Mouse (Mus musculus) neural tube, embryonic 10.5 days (tissue): ENCODE measurements around the gene Rgs10.

Experiments used
- DNase-seq: peaks from one replicate; pipeline ENCODE4 v3.0.0-alpha.2; 2017; ENCODE audit warnings: low spot score; ENCODE audit errors: extremely low spot score

Rgs10 gene

DNA sequence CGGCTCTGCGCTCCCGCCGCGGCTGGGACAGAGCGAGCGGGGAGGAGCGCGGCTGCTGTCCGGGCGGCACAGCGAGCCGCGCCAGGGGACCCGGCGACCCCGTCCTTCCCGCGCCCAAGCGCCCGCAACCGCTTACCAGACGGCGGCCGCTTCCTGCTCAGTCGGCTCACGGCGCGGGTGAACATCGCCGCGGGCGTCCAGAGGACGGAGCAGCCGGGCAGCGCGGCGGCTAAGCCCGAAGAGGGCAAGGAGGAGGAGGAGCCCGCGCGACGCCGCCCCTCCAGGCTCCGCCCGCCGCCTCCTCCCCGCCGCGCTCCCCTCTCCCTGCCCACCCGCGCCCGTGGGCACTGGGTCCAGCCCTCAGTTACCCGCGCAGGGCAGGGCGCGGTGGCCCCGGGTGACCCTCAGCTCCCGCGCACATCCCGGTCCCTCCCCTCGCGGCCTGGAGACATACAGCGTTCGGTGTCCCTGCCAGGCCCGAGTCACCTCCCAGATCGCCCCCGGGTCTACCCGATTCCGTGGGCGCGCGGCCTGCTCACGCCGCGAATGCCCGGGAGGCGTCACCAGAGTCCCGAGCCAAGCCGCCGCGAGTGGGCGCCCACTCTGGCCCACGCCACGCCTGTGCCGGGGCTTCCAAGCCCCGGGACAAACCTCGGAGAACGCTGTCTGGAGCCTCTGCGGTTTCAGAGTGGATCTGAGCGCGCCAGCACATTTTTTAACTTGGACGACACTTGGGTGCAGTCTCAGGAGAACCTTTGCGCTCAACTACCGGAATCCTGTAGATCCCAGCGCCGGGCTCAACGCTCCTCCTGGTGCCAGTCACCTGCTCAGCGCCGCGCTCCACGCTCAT lies at the start of gene Rgs10:
Rgs10 (minus strand) TSS at position 829 of the 850 bp plus-strand sequence.
- DNase-seq, result peak; percentile 80

DNA sequence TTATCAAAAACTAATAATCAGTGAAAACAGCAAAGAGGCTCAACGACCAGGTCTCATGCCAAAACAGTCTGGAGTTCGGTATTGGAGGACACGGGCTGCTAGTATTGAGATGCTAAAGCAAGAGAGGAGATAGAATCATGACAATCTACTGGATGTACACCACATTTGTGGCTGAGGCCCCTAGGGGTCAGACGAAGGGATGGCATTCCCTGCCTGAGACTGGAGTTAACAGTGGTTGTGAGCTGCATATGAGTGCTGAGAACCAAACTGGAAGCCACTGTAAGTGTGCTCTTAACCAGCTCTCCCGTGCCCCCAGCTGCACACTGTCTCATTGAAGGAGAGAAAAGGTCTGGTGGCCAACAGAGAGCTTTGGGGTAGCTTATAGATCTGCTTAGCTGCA lies 43.8 kb upstream of the Rgs10 start:
- DNase-seq, result peak; percentile 20

DNA sequence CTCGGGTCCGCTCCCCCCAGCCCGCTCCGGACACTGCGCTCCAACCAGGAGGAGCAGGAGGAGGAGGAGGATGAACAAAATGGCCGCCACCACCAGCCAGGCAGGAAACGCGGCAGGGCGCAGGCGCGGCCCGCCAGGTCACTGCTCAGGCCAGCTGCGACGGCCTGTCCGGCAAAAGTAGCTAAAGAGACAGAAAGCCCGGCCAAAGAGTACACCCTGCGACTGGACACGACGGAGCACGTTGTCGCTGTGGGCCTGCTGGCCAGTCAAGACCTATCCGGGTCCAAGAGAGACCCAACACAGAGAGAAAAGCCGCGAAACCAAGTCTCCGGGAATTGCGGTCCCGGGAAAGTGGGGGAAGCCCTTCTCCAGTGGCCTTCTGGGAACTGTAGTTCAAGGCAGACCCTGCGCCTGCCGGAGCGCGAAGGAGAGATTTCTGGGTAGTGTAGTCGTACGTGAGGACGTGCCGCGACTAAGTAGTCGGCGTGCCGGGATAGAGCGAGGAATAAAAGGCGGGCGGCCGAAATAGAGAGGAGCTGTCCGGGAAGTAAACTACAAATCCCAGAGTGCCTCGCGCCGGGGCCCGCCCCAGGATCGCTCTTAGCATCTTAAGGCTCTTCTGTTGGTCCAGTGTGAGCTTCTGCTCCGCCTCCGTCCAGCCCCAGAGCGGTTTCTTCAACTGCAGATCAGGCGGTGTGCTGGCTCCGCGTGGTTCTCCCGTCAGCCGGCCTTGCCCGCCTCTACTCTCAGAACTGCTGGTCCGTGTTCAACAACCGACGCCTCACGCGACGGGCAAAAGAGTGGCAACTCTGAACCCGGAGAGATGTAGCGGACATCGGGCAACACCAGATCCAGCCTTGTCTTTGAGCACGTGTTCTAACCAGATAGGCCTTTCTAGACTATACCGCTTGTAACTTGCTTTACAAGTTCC lies 43.0 kb upstream of the Rgs10 start, which contains the start of gene Tial1:
Tial1 (minus strand) TSS at position 433 of the 931 bp plus-strand sequence.
- peak; percentile 95 for DNase-seq

GRCm38 (mm10) chr7:128460865-128461228 lies 42.3 kb upstream of the Rgs10 start:
- no peak for DNase-seq

DNA sequence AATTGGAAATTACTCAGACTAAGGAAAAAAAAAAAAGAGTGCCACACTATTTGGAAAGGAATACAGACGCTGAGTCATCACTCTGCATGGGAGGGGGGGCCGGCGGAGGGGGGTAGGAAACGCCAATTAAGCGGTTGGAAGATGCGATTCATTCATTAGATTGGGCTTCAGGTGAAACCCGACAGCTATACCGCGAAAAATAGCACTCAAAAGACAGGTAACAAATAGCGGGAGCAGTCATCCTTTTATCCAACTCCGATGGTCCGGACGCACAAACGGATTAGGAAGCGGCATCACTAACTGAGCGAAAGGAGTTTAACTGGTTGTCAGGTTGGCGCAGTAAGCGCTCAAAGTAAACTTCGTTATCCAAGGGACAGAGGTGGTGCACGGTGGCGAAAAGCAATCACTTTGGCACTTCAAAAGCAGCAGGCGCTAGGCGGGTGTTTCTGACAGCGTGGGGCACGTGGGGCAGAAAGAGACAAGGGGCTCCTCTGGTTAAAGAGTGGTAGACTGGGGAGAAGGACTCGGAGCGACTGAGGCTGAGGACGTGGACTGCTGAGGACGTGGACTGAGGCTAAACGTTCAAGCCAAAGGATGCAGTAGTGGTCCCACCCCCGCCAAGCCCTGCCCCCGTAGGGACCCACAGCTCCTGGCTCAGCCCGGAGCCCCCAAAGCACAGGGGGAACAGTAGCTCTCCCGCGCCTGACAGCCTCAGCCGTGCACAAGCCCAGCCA lies 41.7 kb upstream of the Rgs10 start:
- DNase-seq, result peak; percentile 56

GRCm38 (mm10) chr7:128459791-128460130 lies 41.2 kb upstream of the Rgs10 start:
- DNase-seq, result peak; percentile 30

DNA sequence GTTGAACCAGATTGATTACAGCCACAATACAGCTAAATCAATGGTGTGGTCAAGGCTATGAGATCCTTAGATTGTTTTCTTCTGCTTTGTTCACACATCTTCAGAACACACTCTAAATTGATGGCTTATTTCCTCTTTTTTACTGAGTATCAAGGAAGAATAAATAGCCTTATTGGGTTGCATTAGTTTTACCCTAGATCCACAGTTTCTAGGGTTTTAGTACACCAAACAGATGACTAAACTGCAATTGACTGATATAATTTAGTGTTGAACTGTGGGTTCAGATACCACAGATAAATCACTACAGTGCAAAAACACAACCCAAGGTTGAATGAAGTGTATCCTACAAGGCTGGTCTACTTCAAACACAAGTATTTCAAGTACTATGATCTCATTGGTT lies 39.5 kb upstream of the Rgs10 start:
- no peak for DNase-seq

DNA sequence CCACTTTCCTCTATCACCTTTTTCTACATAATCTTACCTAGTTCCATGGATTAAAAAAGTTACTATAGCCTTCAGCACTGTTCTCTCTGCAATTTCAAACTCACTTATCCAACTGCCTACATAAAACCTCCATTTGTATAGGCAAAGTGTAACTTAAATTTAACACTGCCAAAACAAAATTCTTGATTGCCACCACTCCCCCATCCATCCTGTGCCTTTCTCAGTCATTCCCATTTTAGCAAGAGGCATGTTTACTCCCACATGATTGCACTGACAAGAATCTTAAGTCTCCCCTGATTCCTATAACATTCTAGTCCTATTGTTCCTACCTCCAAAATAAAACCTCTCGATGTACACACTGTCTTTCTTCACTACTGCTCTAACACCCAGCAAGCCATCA lies 34.2 kb upstream of the Rgs10 start:
- DNase-seq, result no peak

DNA sequence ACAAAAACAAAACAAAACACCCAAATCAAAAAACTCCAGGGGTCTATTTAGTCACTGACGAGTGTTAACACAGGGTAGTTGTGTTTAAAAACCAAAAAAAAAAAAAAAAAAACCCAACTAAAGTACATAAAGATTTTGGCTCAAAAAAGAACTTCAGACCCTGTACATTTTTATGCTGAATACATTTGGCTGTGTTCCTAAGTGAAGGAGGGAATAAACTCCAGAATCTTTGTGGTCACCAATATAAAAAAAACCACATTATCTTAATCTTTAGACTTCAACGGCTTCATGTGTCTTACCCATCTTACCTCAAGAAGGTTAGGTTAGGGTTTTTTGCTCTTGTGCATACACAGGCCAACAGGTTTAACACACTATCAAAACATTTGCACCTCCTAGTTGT lies 22.0 kb upstream of the Rgs10 start:
- DNase-seq, result no peak

GRCm38 (mm10) chr7:128439251-128439650 lies 20.7 kb upstream of the Rgs10 start:
- no peak for DNase-seq

DNA sequence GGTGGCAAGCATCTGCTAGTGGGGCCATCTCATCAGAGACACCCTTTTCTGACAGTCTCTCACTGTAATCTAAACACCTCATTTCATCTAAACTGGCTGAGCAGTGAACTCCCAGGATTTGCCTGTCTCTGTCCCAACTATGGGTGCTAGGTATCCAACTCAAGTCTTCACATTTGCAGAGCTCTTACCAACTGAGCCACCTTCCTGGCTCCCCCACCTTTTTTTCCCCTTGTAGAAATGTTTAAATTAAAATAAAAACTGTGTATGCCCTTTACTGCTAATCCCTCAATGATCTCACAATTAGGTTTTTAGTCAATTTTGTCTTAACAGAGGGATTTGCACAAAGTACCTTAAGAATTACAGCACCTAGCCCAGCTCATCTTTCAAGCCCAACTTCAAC lies 19.6 kb upstream of the Rgs10 start:
- no peak for DNase-seq

DNA sequence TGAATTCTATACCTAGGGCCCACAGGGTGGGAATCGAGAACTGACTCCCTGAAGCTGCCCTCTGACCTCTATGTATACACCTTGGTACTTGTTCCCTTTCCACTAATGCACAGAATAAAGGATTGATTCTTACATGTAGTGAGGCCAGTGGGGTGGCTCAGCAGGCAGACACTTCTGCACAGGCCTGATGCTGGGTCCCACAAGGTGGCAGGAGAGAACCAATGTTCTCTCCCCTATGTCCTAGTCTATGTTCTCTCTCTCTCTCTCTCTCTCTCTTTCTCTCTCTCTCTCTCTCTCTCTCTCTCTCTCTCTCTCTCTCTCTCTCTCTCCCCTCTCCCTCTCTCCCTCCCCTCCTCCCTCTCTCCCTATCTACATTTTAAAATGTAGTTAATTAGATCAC lies 14.7 kb upstream of the Rgs10 start:
- no peak for DNase-seq

GRCm38 (mm10) chr7:128432574-128432973 lies 14.0 kb upstream of the Rgs10 start:
- DNase-seq, result no peak

GRCm38 (mm10) chr7:128422491-128422890 lies 3.9 kb upstream of the Rgs10 start:
- no peak for DNase-seq

- no peak for DNase-seq
Observed at GRCm38 (mm10) chr7:128421701-128422100, 3.1 kb upstream of the Rgs10 start.

DNA sequence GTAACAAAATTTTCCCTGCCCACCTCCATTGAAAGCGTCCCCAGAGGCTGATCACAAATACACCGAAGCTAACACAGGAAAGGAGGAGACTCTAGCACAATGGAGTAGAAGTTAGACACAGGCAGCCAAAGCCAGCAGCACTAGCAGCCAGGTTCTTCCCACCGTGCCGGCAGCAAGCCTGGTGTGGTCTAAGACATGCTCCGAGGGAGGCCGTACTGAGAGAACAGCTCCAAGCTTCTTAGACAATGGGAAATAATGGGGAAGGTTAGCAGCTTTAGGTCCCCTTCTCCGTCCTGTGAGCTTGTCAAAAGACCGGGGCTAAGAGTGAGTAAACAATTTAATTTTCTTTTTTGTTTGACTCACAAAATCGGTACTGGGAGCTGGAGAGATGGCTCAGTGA lies 1.1 kb upstream of the Rgs10 start:
- DNase-seq, result no peak

GRCm38 (mm10) chr7:128417226-128417929 lies 1.2 kb downstream of the Rgs10 start:
- no peak for DNase-seq

GRCm38 (mm10) chr7:128416664-128417063 lies 1.9 kb downstream of the Rgs10 start:
- no peak for DNase-seq

DNA sequence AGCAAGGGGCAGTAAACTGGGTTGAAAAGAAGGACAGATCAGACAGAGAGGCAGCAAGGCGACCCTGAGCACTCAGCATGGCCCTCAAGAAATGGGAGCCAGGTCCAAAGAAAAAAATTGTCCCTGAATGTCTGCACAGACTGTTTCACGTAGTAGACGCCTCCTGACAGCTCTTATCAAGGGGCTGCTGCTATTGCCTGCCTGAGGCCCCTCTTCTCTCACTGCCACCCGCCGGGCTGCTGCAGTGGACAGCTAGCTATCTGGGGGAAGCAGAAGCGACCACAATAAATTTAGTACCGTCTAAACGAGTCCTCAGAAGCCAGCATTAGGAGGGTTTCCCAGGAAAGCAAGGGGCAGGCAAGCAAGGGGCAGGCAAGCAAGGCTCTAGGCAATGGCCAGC lies 4.1 kb downstream of the Rgs10 start:
- DNase-seq, result no peak

DNA sequence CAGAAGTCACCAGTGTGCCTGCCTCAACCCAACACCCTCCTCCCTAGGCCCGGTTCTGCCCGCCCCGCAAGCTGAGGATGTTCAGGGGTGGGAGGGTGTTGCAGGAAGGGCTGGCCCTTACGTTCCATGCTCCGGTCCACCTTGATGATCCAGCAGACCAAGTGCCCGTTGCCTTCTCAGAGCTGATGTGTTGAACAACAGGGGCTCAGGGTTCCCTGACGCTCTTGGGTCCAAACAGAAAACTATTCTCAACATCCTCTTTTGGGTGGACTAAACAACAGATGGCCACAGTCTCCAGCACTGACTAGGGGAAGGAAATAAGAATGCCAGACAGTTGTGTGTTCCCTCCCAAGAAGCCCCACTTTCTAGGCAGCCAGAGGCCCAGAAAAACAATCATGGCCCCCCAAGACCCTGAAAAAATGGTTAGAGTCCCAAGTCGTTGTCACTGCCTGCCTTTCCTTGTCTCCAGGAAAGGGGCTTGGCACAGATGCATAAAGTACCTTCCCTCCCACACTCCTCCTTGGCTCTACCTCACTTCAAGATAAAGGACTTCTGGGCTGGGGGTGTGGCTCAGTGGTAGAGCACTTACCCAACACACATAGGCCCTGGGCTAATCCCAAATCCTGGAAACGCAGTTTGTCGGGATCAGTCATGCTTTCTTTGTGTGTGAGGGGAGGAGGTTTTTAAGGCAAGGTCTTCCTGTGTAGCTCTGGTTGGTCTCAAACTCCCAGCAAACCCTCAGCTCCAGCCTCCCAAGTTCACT lies 6.3 kb downstream of the Rgs10 start:
- DNase-seq, result no peak
